Mouse (Mus musculus): Measurements from ENCODE around the gene Apobec1.

DNA sequence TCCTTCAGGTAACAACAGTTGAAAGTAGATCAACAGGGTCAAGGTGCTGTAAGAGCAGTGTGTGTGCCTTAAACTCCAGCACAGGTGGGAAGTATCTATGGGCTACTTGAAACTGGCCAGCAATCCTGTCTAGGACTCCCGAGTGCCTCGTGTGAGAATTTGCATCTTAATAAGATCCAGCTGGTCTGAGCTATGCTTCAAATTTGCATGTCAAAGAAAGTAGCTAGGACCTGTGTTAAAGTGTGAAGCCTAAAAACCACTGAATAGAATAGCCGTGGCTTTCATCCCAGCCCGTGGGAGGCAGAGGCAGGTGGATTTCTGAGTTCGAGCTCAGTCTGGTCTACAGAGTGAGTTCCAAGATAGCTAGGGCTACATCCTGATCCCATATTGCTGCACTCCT, 22.2 kb upstream of the Apobec1 start:
- no peak for TF ChIP-seq MEF2A (IDR thresholded peaks at IDR 0.05; ENCODE audit: extremely low read depth, insufficient replicate concordance, low read depth, low read length, poor library complexity, severe bottlenecking)
- TF ChIP-seq RAD21 (IDR thresholded peaks at IDR 0.05; ENCODE audit: low read depth, low read length) = no peak
- no peak for TF ChIP-seq CHD1 (IDR thresholded peaks at IDR 0.05; ENCODE audit: low read depth, low read length)
- TF ChIP-seq CTCF (IDR thresholded peaks at IDR 0.05 in 2 of 3, conservative IDR thresholded peaks at IDR 0.05 in 1 of 3; ENCODE audit: control insufficient read depth in 1 of 3, insufficient read depth in 1 of 3, low read depth in 2 of 3, low read length in 3 of 3, poor library complexity in 1 of 3, severe bottlenecking in 1 of 3) = no peak
- no peak for TF ChIP-seq ELF1 (IDR thresholded peaks at IDR 0.05; ENCODE audit: low read depth, low read length)
- TF ChIP-seq USF2 (IDR thresholded peaks at IDR 0.05; ENCODE audit: borderline replicate concordance in 1 of 2, insufficient read depth in 1 of 2, low read depth in 1 of 2, low read length in 2 of 2) = no peak
- TF ChIP-seq POLR2A (IDR thresholded peaks at IDR 0.05; ENCODE audit: control insufficient read depth in 1 of 2, insufficient read depth in 1 of 2, low read depth in 1 of 2, low read length in 2 of 2, poor library complexity in 1 of 2) = no peak
- no peak for TF ChIP-seq TBP (IDR thresholded peaks at IDR 0.05; ENCODE audit: low read depth, low read length)

All from MEL (cell line).